Mouse (Mus musculus): ENCODE results near the gene Gm10644. TPM values are rescaled to one million over a fixed set of nuclear protein-coding genes. Genes with fewer than 3 reads are reported as not detected.
A peak's percentile ranks its signal among the peaks of the same experiment; 100 is the strongest.

Gene Gm10644
- 0.62 and 0.77 TPM in 2 replicates for polyA plus RNA-seq (2012; rRNA removed)

- peak; percentile 100 for DNase-seq (ENCODE audit: low read depth)
- TF ChIP-seq POLR2A (IDR thresholded peaks at IDR 0.05; ENCODE audit: borderline replicate concordance, extremely low read depth, insufficient read depth, insufficient read length, poor library complexity, severe bottlenecking): no peak
- peak; percentile 82 for TF ChIP-seq CTCF (IDR thresholded peaks at IDR 0.05; ENCODE audit: borderline replicate concordance, extremely low read depth, insufficient read depth, insufficient read length)
Observed at GRCm38 (mm10) chr8:83955106-83955957, at the start of gene Gm10644, which contains the start of gene Asf1b. Gene Gm10644 (minus strand): TSS chr8:83955205. Gene Asf1b (plus strand): TSS chr8:83955507.

- TF ChIP-seq POLR2A (IDR thresholded peaks at IDR 0.05; ENCODE audit: borderline replicate concordance, extremely low read depth, insufficient read depth, insufficient read length, poor library complexity, severe bottlenecking) (peak; percentile 20; the same call in 1 of the 2 replicates), CTCF (IDR thresholded peaks at IDR 0.05; ENCODE audit: borderline replicate concordance, extremely low read depth, insufficient read depth, insufficient read length) (no peak)
- peak; percentile 97 for DNase-seq (ENCODE audit: low read depth)
Observed at GRCm38 (mm10) chr8:84004533-84005201, 49.7 kb upstream of the Gm10644 start.

- no peak for DNase-seq (ENCODE audit: low read depth)
Observed at GRCm38 (mm10) chr8:84003612-84004246, 48.7 kb upstream of the Gm10644 start.

GRCm38 (mm10) chr8:84002957-84003611 is 48.1 kb upstream of the Gm10644 start:
- DNase-seq (ENCODE audit: low read depth): no peak
- TF ChIP-seq POLR2A (IDR thresholded peaks at IDR 0.05; ENCODE audit: borderline replicate concordance, extremely low read depth, insufficient read depth, insufficient read length, poor library complexity, severe bottlenecking): no peak
- TF ChIP-seq CTCF (IDR thresholded peaks at IDR 0.05; ENCODE audit: borderline replicate concordance, extremely low read depth, insufficient read depth, insufficient read length): no peak

More at GRCm38 (mm10) chr8:84003612-84004246, 48.7 kb upstream of the Gm10644 start:
- TF ChIP-seq CTCF (IDR thresholded peaks at IDR 0.05; ENCODE audit: borderline replicate concordance, extremely low read depth, insufficient read depth, insufficient read length) (no peak), POLR2A (IDR thresholded peaks at IDR 0.05; ENCODE audit: borderline replicate concordance, extremely low read depth, insufficient read depth, insufficient read length, poor library complexity, severe bottlenecking) (no peak)

- DNase-seq (ENCODE audit: low read depth): no peak
- TF ChIP-seq POLR2A (IDR thresholded peaks at IDR 0.05; ENCODE audit: borderline replicate concordance, extremely low read depth, insufficient read depth, insufficient read length, poor library complexity, severe bottlenecking) (no peak), CTCF (IDR thresholded peaks at IDR 0.05; ENCODE audit: borderline replicate concordance, extremely low read depth, insufficient read depth, insufficient read length) (no peak)
Observed at GRCm38 (mm10) chr8:84001281-84002000, 46.4 kb upstream of the Gm10644 start, which contains the start of gene 1700067K01Rik. Gene 1700067K01Rik (plus strand): TSS chr8:84001502.

- TF ChIP-seq CTCF (IDR thresholded peaks at IDR 0.05; ENCODE audit: borderline replicate concordance, extremely low read depth, insufficient read depth, insufficient read length) (no peak), POLR2A (IDR thresholded peaks at IDR 0.05; ENCODE audit: borderline replicate concordance, extremely low read depth, insufficient read depth, insufficient read length, poor library complexity, severe bottlenecking) (no peak)
- no peak for DNase-seq (ENCODE audit: low read depth)
Observed at GRCm38 (mm10) chr8:83999825-84000224, 44.8 kb upstream of the Gm10644 start.

- DNase-seq (ENCODE audit: low read depth): no peak
Observed at GRCm38 (mm10) chr8:83999057-83999705, 44.2 kb upstream of the Gm10644 start.

GRCm38 (mm10) chr8:83998231-83999056 is 43.4 kb upstream of the Gm10644 start:
- no peak for TF ChIP-seq POLR2A (IDR thresholded peaks at IDR 0.05; ENCODE audit: borderline replicate concordance, extremely low read depth, insufficient read depth, insufficient read length, poor library complexity, severe bottlenecking)
- TF ChIP-seq CTCF (IDR thresholded peaks at IDR 0.05; ENCODE audit: borderline replicate concordance, extremely low read depth, insufficient read depth, insufficient read length): peak; percentile 63; the same call in 1 of the 2 replicates
- peak; percentile 88 for DNase-seq (ENCODE audit: low read depth)

More at GRCm38 (mm10) chr8:83999057-83999705, 44.2 kb upstream of the Gm10644 start:
- TF ChIP-seq POLR2A (IDR thresholded peaks at IDR 0.05; ENCODE audit: borderline replicate concordance, extremely low read depth, insufficient read depth, insufficient read length, poor library complexity, severe bottlenecking): no peak
- TF ChIP-seq CTCF (IDR thresholded peaks at IDR 0.05; ENCODE audit: borderline replicate concordance, extremely low read depth, insufficient read depth, insufficient read length): no peak
